Mouse (Mus musculus): Measurements from ENCODE around the gene Dram1.

The Dram1 gene

GRCm38 (mm10) chr10:88295091-88295490 lies 83.8 kb downstream of the Dram1 start:
- no peak for DNase-seq (ENCODE audit: low read depth, low spot score)

DNA sequence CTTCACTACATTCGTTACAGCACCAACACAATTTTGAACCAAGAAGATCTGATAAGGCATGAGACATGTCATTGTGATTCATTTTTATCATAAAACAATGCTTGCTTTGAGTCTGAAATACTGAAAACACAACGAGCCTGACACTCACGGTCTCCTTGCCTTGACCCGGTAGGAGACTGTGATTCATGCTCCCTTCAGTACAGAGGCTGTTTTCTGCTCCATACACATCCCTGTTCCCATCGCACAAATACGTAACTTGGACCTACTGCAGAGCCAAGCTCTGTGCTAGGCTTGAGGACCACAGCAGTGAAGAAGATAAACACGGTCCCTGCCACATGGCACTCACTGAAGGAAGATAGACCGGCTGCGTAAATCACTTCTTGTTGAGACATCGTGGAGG lies 90.8 kb downstream of the Dram1 start:
- DNase-seq (ENCODE audit: low read depth, low spot score) = no peak

DNA sequence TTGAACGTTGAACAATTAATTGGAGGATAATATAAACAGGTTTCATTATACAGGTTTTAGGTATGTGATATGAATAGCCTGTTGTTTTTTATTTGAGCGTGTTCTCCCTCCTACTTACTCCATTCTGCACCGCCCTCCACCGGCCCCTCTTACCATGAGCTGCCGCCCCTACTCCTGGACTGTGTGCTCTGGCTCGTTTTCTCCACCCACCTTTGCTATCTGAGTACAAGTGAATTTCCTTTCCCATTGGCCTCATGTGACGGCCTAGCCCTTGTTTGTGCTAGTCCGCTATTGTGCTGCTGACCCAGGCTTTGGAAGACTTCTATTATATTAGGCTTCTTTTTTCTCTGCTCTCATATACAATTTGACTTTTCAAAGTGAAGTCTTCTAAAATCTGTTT lies 91.6 kb downstream of the Dram1 start:
- DNase-seq (ENCODE audit: low read depth, low spot score) = no peak

GRCm38 (mm10) chr10:88284343-88284990 lies 94.4 kb downstream of the Dram1 start:
- no peak for DNase-seq (ENCODE audit: low read depth, low spot score)

- DNase-seq (ENCODE audit: low read depth, low spot score) = no peak
These were observed 97.2 kb downstream of the Dram1 start for GRCm38 (mm10) chr10:88281699-88282098.

- no peak for DNase-seq (ENCODE audit: low read depth, low spot score)
These were observed 104.8 kb downstream of the Dram1 start for GRCm38 (mm10) chr10:88274045-88274444.
